Mouse (Mus musculus) midbrain, postnatal 0 days (tissue): ENCODE results near the gene Reep6. TPM values are rescaled to one million over a fixed set of nuclear protein-coding genes. Genes with fewer than 3 reads are reported as not detected.
A peak's percentile ranks its signal among the peaks of the same experiment; 100 is the strongest.

Experiments
- ATAC-seq: fragments of 200-750 bp; cut with Nextera tagmentation; 2 replicates; pipeline ENCODE4 v1.8.0; 2017; ENCODE audit warnings: moderate number of reproducible peaks, mild to moderate bottlenecking, moderate TSS enrichment, moderate library complexity; ENCODE audit not compliant: low FRiP score
- DNase-seq: peaks from one replicate; pipeline ENCODE4 v3.0.0-alpha.2; 2015; ENCODE audit warnings: low spot score
- H3K27ac ChIP-seq: fragments of 300-500 bp; sonication (generic); 2 replicates; pipeline ENCODE4 v1.5.1; 2014; ENCODE audit warnings: low read depth, mild to moderate bottlenecking, low read length, mixed read lengths
- H3K27me3 ChIP-seq: fragments of 300-500 bp; sonication (generic); 2 replicates; pipeline ENCODE4 v1.6.1; 2014; ENCODE audit warnings: low read length, control low read depth, mixed read lengths; ENCODE audit not compliant: insufficient read depth
- H3K36me3 ChIP-seq: fragments of 300-500 bp; sonication (generic); 2 replicates; pipeline ENCODE4 v1.6.1; 2014; ENCODE audit warnings: low read length, control low read depth, mixed read lengths; ENCODE audit not compliant: insufficient read depth
- H3K4me1 ChIP-seq: fragments of 300-500 bp; sonication (generic); 2 replicates; pipeline ENCODE4 v1.6.1; 2014; ENCODE audit warnings: mild to moderate bottlenecking, control low read depth, antibody characterized with exemption, low read length, mixed read lengths; ENCODE audit not compliant: insufficient read depth
- H3K4me2 ChIP-seq: fragments of 300-500 bp; sonication (generic); 2 replicates; pipeline ENCODE4 v1.6.1; 2014; ENCODE audit warnings: low read depth, mild to moderate bottlenecking, low read length, mixed read lengths; ENCODE audit not compliant: poor library complexity, severe bottlenecking
- H3K4me3 ChIP-seq: fragments of 300-500 bp; sonication (generic); 2 replicates; pipeline ENCODE4 v1.5.1; 2014; ENCODE audit warnings: low read depth, mild to moderate bottlenecking, low read length, moderate library complexity
- H3K9ac ChIP-seq: fragments of 300-500 bp; sonication (generic); replicated peaks from 2 replicates; pipeline ENCODE4 v1.6.1; 2014; ENCODE audit warnings: mild to moderate bottlenecking, low read length, moderate library complexity, mixed read lengths; ENCODE audit not compliant: poor library complexity, severe bottlenecking
- H3K9me3 ChIP-seq: fragments of 300-500 bp; sonication (generic); 2 replicates; pipeline ENCODE4 v1.6.1; 2016; ENCODE audit warnings: low read length, control low read depth
- CTCF ChIP-seq: IDR thresholded peaks from 2 replicates; pipeline ENCODE4 v1.5.1; 2016; ENCODE audit warnings: antibody characterized with exemption, mild to moderate bottlenecking
- WGBS: fragments of 180-500 bp; shearing (Covaris S2); extraction: QIAGEN DNeasy Blood & Tissue Kit; methylation state at CpG from one replicate; pipeline ENCODE4 v1.1.7; 2014; 5-methylcytosine and 5-hydroxymethylcytosine counted together
- polyA plus RNA-seq: library from polyadenylated mRNA; unstranded; fragments of >200 nt; fragmentation: Nextera tagmentation; extraction: Ambion mirVana; gene quantifications from 2 replicates; pipeline ENCODE4 v1.2.1, GENCODE M21; 2015
- total RNA-seq: library from RNA; depleted of rRNA; stranded (reverse); fragments of >200 nt; gene quantifications from 2 replicates; pipeline ENCODE4 v1.2.3, GENCODE M21; 2014

The Reep6 gene
- total and polyA plus RNA-seq, 2 experiments from 2014 or later, result 5.3 to 7.0 TPM

- no peak overlapping the region for H3K9ac ChIP-seq
- DNase-seq, result no peak
- peak overlapping the region; percentile 50 for H3K4me3 ChIP-seq
- WGBS, result 31% methylated on average over 7 of the region's 7 CpGs
- H3K36me3 ChIP-seq, result no peaks in the 10 kb centered on the region
- peak overlapping the region; percentile 82 for H3K4me2 ChIP-seq
- no peak overlapping the region for H3K27ac ChIP-seq
- H3K27me3 ChIP-seq, result peaks cover 41% of the 10 kb centered on the region
- no peak for TF ChIP-seq CTCF
- H3K4me1 ChIP-seq, result peaks cover 8% of the 10 kb centered on the region; the same call in 1 of the 2 replicates
- H3K9me3 ChIP-seq, result no peaks in the 10 kb centered on the region
- no peak for ATAC-seq
These were observed 27.6 kb downstream of the Reep6 start for GRCm38 (mm10) chr10:80357336-80357735.

GRCm38 (mm10) chr10:80357994-80358639, 28.4 kb downstream of the Reep6 start:
- Histone ChIP-seq H3K9ac (peak overlapping the region; percentile 19), H3K4me3 (peak overlapping the region; percentile 50), H3K4me2 (peak overlapping the region; percentile 82), H3K4me1 (peaks cover 8% of the 10 kb centered on the region; the same call in 1 of the 2 replicates), H3K27me3 (peaks cover 37% of the 10 kb centered on the region), H3K9me3 (no peaks in the 10 kb centered on the region), H3K36me3 (no peaks in the 10 kb centered on the region), H3K27ac (no peak overlapping the region)
- DNase-seq (peak; percentile 61), ATAC-seq (peak; percentile 71)
- 7% methylated on average over 30 of the region's 31 CpGs for WGBS
- peak; percentile 57 for TF ChIP-seq CTCF

GRCm38 (mm10) chr10:80363734-80364133, 34.0 kb downstream of the Reep6 start:
- Histone ChIP-seq H3K9me3 (no peaks in the 10 kb centered on the region), H3K27me3 (no peaks in the 10 kb centered on the region; the same call in none of the 2 replicates), H3K4me2 (no peak overlapping the region), H3K4me1 (no peaks in the 10 kb centered on the region), H3K9ac (no peak overlapping the region), H3K4me3 (no peak overlapping the region), H3K36me3 (no peaks in the 10 kb centered on the region), H3K27ac (no peak overlapping the region)
- ATAC-seq (no peak), DNase-seq (no peak)
- WGBS, result 23% methylated on average over 6 of the region's 6 CpGs
- TF ChIP-seq CTCF, result no peak

- Histone ChIP-seq H3K4me1 (no peaks in the 10 kb centered on the region), H3K9ac (no peak overlapping the region), H3K27ac (no peak overlapping the region), H3K27me3 (no peaks in the 10 kb centered on the region), H3K4me2 (no peak overlapping the region), H3K36me3 (no peaks in the 10 kb centered on the region), H3K4me3 (no peak overlapping the region), H3K9me3 (no peaks in the 10 kb centered on the region)
- 80% methylated on average over 6 of the region's 6 CpGs for WGBS
- TF ChIP-seq CTCF, result no peak
- DNase-seq (no peak), ATAC-seq (no peak)
These were observed 36.0 kb downstream of the Reep6 start for GRCm38 (mm10) chr10:80365736-80366135.

- no peak overlapping the region for H3K27ac ChIP-seq
- DNase-seq, result no peak
- no peak overlapping the region for H3K9ac ChIP-seq
- no peaks in the 10 kb centered on the region; the same call in 1 of the 2 replicates for H3K4me1 ChIP-seq
- no peak for TF ChIP-seq CTCF
- WGBS, result 60% methylated on average over 5 of the region's 5 CpGs
- H3K4me2 ChIP-seq, result no peak overlapping the region
- H3K27me3 ChIP-seq, result no peaks in the 10 kb centered on the region
- no peaks in the 10 kb centered on the region for H3K36me3 ChIP-seq
- ATAC-seq, result no peak
- no peak overlapping the region for H3K4me3 ChIP-seq
- no peaks in the 10 kb centered on the region for H3K9me3 ChIP-seq
These were observed 38.2 kb downstream of the Reep6 start for GRCm38 (mm10) chr10:80367954-80368353.

- no peak overlapping the region for H3K4me3 ChIP-seq
- no peak overlapping the region for H3K9ac ChIP-seq
- DNase-seq (no peak), ATAC-seq (no peak)
- 91% methylated on average over 6 of the region's 6 CpGs for WGBS
- no peaks in the 10 kb centered on the region for H3K27me3 ChIP-seq
- H3K4me1 ChIP-seq, result no peaks in the 10 kb centered on the region; the same call in 1 of the 2 replicates
- H3K9me3 ChIP-seq, result no peaks in the 10 kb centered on the region
- no peak for TF ChIP-seq CTCF
- no peaks in the 10 kb centered on the region for H3K36me3 ChIP-seq
- H3K27ac ChIP-seq, result no peak overlapping the region
- no peak overlapping the region for H3K4me2 ChIP-seq
These were observed 38.6 kb downstream of the Reep6 start for GRCm38 (mm10) chr10:80368392-80368791.
